Mouse (Mus musculus) ES-E14 (cell line): ENCODE data around the gene Gbgt1. TPM values are rescaled to one million over a fixed set of nuclear protein-coding genes. Genes with fewer than 3 reads are reported as not detected.

Experiments used
- DNase-seq: peaks from one replicate; pipeline ENCODE4 v3.0.0-alpha.2; 2013; ENCODE audit warnings: low read depth, low spot score
- H3K27ac ChIP-seq: 2 replicates; pipeline ENCODE4 v1.5.1; 2012; ENCODE audit warnings: low read depth, mild to moderate bottlenecking, low read length, moderate library complexity, mixed read lengths; ENCODE audit not compliant: poor library complexity, insufficient read depth, severe bottlenecking
- H3K36me3 ChIP-seq: 2 replicates; pipeline ENCODE4 v1.6.1; 2012; ENCODE audit warnings: mild to moderate bottlenecking, low read length, moderate library complexity, mixed read lengths; ENCODE audit not compliant: control insufficient read depth, poor library complexity, insufficient read depth, severe bottlenecking
- H3K4me1 ChIP-seq, 2 experiments: fragments of 150-350 bp in 1 of 2; sonication (generic) in 1 of 2; 2 replicates each; pipeline ENCODE4 v1.6.1; 2012; ENCODE audit warnings: low read length in 2 of 2, mild to moderate bottlenecking in 1 of 2, mixed read lengths in 1 of 2; ENCODE audit not compliant: control insufficient read depth in 2 of 2, insufficient read depth in 2 of 2, poor library complexity in 1 of 2
- H3K4me3 ChIP-seq, 2 experiments: fragments of 150-350 bp in 1 of 2; sonication (generic) in 1 of 2; 2 replicates each; pipeline ENCODE4 v1.5.1; 2012; ENCODE audit warnings: low read length in 2 of 2, low read depth in 1 of 2, mild to moderate bottlenecking in 1 of 2, mixed read lengths in 1 of 2; ENCODE audit not compliant: insufficient read depth in 1 of 2, poor library complexity in 1 of 2, severe bottlenecking in 1 of 2
- H3K9ac ChIP-seq: 2 replicates; pipeline ENCODE4 v1.6.1; 2012; ENCODE audit warnings: low read depth, mild to moderate bottlenecking, low read length, mixed read lengths; ENCODE audit not compliant: poor library complexity, insufficient read depth, severe bottlenecking
- H3K9me3 ChIP-seq: fragments of 150-350 bp; sonication (generic); 2 replicates; pipeline ENCODE4 v1.6.1; 2012; ENCODE audit warnings: low read depth, mild to moderate bottlenecking, low read length; ENCODE audit not compliant: control insufficient read depth, insufficient read depth
- CHD2 ChIP-seq: IDR thresholded peaks from 2 replicates; pipeline ENCODE4 v1.6.1; 2014; ENCODE audit warnings: mild to moderate bottlenecking, low read depth, low read length, inconsistent platforms
- HCFC1 ChIP-seq: IDR thresholded peaks from 2 replicates; pipeline ENCODE4 v1.6.1; 2012; ENCODE audit warnings: low read length, inconsistent platforms, borderline replicate concordance; ENCODE audit not compliant: insufficient read depth
- MAFK ChIP-seq: IDR thresholded peaks from 2 replicates; pipeline ENCODE4 v1.6.1; 2014; ENCODE audit warnings: mild to moderate bottlenecking, low read depth, low read length, inconsistent platforms; ENCODE audit not compliant: insufficient read depth
- ZC3H11A ChIP-seq: IDR thresholded peaks from 2 replicates; pipeline ENCODE4 v1.6.1; 2012; ENCODE audit warnings: low read depth, mild to moderate bottlenecking, inconsistent platforms, low read length, borderline replicate concordance
- ZNF384 ChIP-seq: IDR thresholded peaks from 2 replicates; pipeline ENCODE4 v1.6.1; 2012; ENCODE audit warnings: low read depth, low read length, inconsistent platforms
- in situ Hi-C, 2 experiments: fragments of 600-800 bp; cut with MboI; formaldehyde crosslinking; loops; one replicate each; pipeline ENCODE4 v1.15.1; 2025; ENCODE audit warnings: low sequenced_read_pairs in 2 of 2, inconsistent platforms in 1 of 2; ENCODE audit not compliant: unreplicated experiment in 2 of 2
- total RNA-seq: library from RNA; depleted of rRNA; stranded (reverse); fragments of 300-350 nt; gene quantifications from 2 replicates; pipeline ENCODE4 v1.2.3, GENCODE M21; 2012

Gbgt1 gene
- total RNA-seq, 1 experiment, result 1.4 TPM

- Histone ChIP-seq H3K9me3 (no peaks in the 10 kb centered on the region), H3K9ac (no peak overlapping the region), H3K4me1 (peaks cover 0 to 10% of the 10 kb centered on the region in 2 experiments; a peak in 1 of 4 replicates), H3K4me3 (no peak overlapping the region), H3K27ac (no peak overlapping the region), H3K36me3 (no peaks in the 10 kb centered on the region; the same call in 1 of the 2 replicates)
- no peak for DNase-seq
- in situ Hi-C loops, result no loop called here
- TF ChIP-seq ZC3H11A, result no peak
- no peak for TF ChIP-seq CHD2
Observed at GRCm38 (mm10) chr2:28538817-28539128, 42.1 kb downstream of the Gbgt1 start.

GRCm38 (mm10) chr2:28539206-28539605, 42.5 kb downstream of the Gbgt1 start:
- Histone ChIP-seq H3K4me1 (peaks cover 0 to 7% of the 10 kb centered on the region in 2 experiments; a peak in 1 of 4 replicates), H3K4me3 (no peak overlapping the region), H3K9me3 (no peaks in the 10 kb centered on the region), H3K9ac (no peak overlapping the region), H3K27ac (no peak overlapping the region), H3K36me3 (peaks cover 3% of the 10 kb centered on the region; the same call in 1 of the 2 replicates)
- no peak for DNase-seq
- TF ChIP-seq ZNF384 (no peak), CHD2 (no peak), ZC3H11A (no peak), HCFC1 (no peak), MAFK (no peak)
- in situ Hi-C loops, result no loop called here

- no peak overlapping the region for H3K4me3 ChIP-seq
- TF ChIP-seq CHD2, result no peak
- TF ChIP-seq HCFC1, result no peak
- TF ChIP-seq ZC3H11A, result no peak
- no peak for TF ChIP-seq ZNF384
- TF ChIP-seq MAFK, result no peak
- in situ Hi-C loops, result no loop called here
- H3K9me3 ChIP-seq, result no peaks in the 10 kb centered on the region
- DNase-seq, result no peak
- no peak overlapping the region for H3K27ac ChIP-seq
- no peak overlapping the region for H3K9ac ChIP-seq
- peaks cover 8% of the 10 kb centered on the region; the same call in 1 of the 2 replicates for H3K36me3 ChIP-seq
- peaks cover 0 to 7% of the 10 kb centered on the region in 2 experiments; a peak in 1 of 4 replicates for H3K4me1 ChIP-seq
Observed at GRCm38 (mm10) chr2:28539949-28540348, 43.3 kb downstream of the Gbgt1 start.

GRCm38 (mm10) chr2:28540587-28541227, 44.0 kb downstream of the Gbgt1 start:
- Histone ChIP-seq H3K4me3 (no peak overlapping the region), H3K27ac (no peak overlapping the region), H3K9me3 (no peaks in the 10 kb centered on the region), H3K9ac (no peak overlapping the region), H3K4me1 (peaks cover 0 to 7% of the 10 kb centered on the region in 2 experiments; a peak in 1 of 4 replicates), H3K36me3 (peaks cover 11% of the 10 kb centered on the region; the same call in 1 of the 2 replicates)
- no peak for DNase-seq
- TF ChIP-seq ZNF384, result no peak
- no peak for TF ChIP-seq MAFK
- in situ Hi-C loops, result no loop called here

GRCm38 (mm10) chr2:28543894-28544293, 47.2 kb downstream of the Gbgt1 start:
- Histone ChIP-seq H3K36me3 (peaks cover 27% of the 10 kb centered on the region), H3K4me1 (0 out of 4 replicates have a peak, but pooled peaks cover 0 to 4% of the 10 kb centered on the region in 2 experiments), H3K9me3 (no peaks in the 10 kb centered on the region), H3K27ac (no peak overlapping the region), H3K4me3 (no peak overlapping the region), H3K9ac (no peak overlapping the region)
- no peak for TF ChIP-seq CHD2
- no peak for TF ChIP-seq ZNF384
- no peak for TF ChIP-seq HCFC1
- TF ChIP-seq ZC3H11A, result no peak
- no peak for TF ChIP-seq MAFK
- DNase-seq, result no peak
- in situ Hi-C loops, result no loop called here
